Mouse (Mus musculus): ENCODE measurements around the gene Bckdha.

DNA sequence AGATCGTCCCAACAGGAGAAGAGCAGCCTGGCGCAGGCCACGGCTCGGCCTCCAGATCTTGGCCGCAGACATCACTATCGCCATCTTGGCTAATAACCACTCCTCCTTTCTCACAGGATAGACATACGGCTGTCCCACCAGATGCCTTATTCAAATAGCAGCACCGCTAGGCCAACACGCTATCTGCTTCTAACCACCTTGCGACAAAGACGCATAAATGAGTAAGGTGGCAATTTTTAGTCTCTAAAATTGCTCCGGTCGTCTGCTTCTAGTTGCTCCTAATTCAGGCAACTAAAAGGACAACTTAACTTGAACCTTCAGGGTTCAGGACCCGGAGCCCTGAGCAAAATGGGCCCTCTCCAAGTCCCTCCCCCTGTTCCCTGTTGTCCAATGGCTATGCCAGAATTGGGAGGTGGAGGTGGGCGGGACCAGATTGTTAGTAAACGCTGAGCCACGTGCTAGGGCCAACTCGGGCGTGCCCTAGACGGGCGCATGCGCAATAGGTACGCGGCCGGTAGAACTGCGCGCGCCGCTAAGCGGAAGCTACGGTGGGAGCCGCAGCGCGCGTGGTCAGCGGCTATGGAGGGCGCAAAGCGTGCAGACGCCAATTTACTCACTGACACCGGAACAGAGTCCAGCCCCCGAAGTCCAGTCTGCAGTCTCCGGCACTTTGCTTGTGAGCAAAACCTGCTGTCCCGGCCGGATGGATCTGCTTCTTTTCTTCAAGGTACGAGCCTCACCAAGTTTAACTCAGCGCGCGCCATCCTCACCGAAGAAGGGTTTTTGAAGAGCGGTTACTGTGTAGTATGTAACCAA, at the start of gene Bckdha, which contains the start of gene Exosc5:
- TF ChIP-seq CTCF (IDR thresholded peaks at IDR 0.05 in 2 of 3, conservative IDR thresholded peaks at IDR 0.05 in 1 of 3; ENCODE audit: control insufficient read depth in 1 of 3, insufficient read depth in 1 of 3, low read depth in 2 of 3, low read length in 3 of 3, poor library complexity in 1 of 3, severe bottlenecking in 1 of 3) (no peak; a peak in 1 of 6 replicates), MAZ (IDR thresholded peaks at IDR 0.05; ENCODE audit: low read depth, low read length) (no peak), ETS1 (IDR thresholded peaks at IDR 0.05; ENCODE audit: low read depth, low read length) (peak; percentile 28; the same call in 1 of the 2 replicates), GATA1 (IDR thresholded peaks at IDR 0.05; ENCODE audit: low read depth, low read length) (0 out of 2 replicates have a peak, but pooled peaks have one; percentile 3), MYC (IDR thresholded peaks at IDR 0.05; ENCODE audit: low read depth, low read length) (peak; percentile 94), ELF1 (IDR thresholded peaks at IDR 0.05; ENCODE audit: low read depth, low read length) (peak; percentile 82), ZNF384 (IDR thresholded peaks at IDR 0.05; ENCODE audit: low read depth, low read length) (no peak), TAL1 (IDR thresholded peaks at IDR 0.05; ENCODE audit: low read length) (no peak), ZC3H11A (IDR thresholded peaks at IDR 0.05; ENCODE audit: low read depth, low read length) (no peak), TCF12 (IDR thresholded peaks at IDR 0.05; ENCODE audit: low read depth, low read length) (no peak), POLR2A (IDR thresholded peaks at IDR 0.05; ENCODE audit: control insufficient read depth in 1 of 2, insufficient read depth in 1 of 2, low read depth in 1 of 2, low read length in 2 of 2, poor library complexity in 1 of 2) (peak; percentile 69 to 92), POLR2AphosphoS2 (IDR thresholded peaks at IDR 0.05; ENCODE audit: low read length) (no peak; the same call in 1 of the 2 replicates)

Data from MEL (cell line).